Mouse (Mus musculus): Measurements from ENCODE around the gene Spata2. TPM values are rescaled to one million over a fixed set of nuclear protein-coding genes. Genes with fewer than 3 reads are reported as not detected.

The Spata2 gene
- 4.6 TPM for polyA plus RNA-seq (2015; fragmentation: Illumina TruSeq; extraction: RNeasy Lipid Tissue Mini Kit (QIAGEN cat#74804); ENCODE audit: insufficient read depth, low read depth, low replicate concordance)

GRCm38 (mm10) chr2:167492713-167493636, at the start of gene Spata2:
Gene Spata2 (minus strand): TSS chr2:167492887.

DNA sequence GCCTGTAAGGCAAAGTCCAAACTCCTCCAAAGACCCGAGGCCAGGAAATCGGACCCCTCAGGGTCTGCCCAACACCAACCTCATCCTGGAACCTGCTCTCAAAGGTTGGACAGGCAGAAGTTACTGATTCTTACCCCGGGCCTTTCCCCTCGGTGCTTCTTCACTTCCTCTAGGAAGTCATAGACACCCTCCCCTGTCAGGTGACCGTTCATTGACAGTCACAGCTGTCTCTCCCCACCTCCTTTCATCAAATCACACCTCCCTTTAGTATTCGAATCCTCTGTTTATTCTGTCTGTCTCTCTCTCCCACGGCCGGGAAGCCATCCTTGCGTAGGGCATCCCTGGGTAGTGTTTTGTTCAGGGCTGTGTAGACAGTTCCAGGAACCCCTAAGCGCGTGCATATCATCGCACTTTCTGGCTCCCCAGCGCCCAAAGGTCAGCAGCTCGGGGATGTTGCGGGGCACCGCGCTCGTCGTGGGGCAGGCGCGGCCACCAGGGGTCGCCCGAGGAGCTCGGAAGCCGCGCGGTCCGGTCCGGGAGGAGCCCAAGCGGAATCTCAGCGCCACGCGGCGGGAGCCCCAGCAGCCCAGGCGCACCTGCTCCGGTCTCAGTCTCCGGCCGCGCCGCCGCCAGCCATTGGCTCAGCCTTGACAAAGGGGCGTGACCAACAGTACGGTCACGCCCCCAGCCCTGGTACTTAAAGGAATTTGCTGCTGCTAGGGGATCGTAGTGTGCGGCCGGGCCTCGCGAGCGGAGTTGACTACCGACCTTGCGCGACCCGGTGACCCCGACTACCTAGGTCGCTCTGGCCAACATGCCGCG, 45.0 kb upstream of the Spata2 start, which contains the start of gene Snai1:
Gene Snai1 (plus strand): TSS at position 720 of the 822 bp plus-strand sequence.

DNA sequence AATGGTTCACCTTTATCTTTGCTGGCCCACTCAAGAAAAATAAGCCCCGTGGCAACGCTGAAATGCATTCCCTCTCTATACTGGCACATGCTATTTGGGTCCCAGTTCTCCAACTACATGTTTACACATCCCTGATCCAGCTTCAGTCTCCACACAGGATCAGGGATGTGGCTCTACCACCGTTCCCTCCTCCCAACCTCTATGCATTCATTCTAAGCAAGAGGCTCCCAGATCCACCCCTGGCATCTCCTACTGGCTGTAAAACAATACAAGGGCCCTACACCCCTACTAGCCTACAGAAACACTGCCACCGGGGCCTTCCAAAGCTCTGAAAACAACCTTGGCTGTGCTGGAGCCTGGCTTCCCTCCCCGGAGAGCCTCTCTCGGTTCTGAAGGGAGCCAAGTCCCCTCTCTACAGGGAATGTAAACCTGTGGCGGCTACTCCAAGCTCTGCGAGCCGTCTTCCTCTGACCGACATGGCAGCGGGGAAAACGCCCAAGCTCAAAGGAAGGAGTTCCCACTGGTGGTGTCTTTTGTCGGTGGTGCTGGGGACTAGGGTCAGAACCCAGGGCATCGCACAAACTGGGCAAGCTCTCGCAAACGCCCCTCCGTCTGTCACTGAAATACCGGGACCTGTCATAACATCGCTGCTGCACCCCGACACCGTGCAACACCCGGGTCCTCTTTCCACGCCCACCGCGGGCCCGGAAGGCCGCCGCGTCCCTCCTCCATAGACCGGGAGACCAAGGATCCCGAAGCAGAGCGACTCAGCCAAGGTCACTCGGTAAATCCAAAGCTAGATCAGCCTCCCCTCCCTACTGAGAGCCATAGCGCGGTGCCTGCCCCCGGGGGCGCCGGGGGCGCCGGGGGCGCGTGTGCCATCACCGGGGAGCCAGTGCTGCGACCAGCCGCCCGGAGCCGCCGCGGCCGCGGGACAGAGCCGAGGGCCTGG, 654 bp downstream of the Spata2 start, which contains the start of gene Rnf114:
Gene Rnf114 (plus strand): TSS at position 889 of the 952 bp plus-strand sequence.

Other genes starting within 250 kb of the Spata2 start
- gene B4galt5, start 143.7 kb downstream of the Spata2 start, polyA plus RNA-seq (2015; fragmentation: Illumina TruSeq; extraction: RNeasy Lipid Tissue Mini Kit (QIAGEN cat#74804); ENCODE audit: insufficient read depth, low read depth, low replicate concordance) = 2.6 TPM
- gene Slc9a8, start 71.2 kb downstream of the Spata2 start, polyA plus RNA-seq (2015; fragmentation: Illumina TruSeq; extraction: RNeasy Lipid Tissue Mini Kit (QIAGEN cat#74804); ENCODE audit: insufficient read depth, low read depth, low replicate concordance) = 7.0 TPM
- 11.6 TPM for gene Rnf114, start 242 bp downstream of the Spata2 start, polyA plus RNA-seq (2015; fragmentation: Illumina TruSeq; extraction: RNeasy Lipid Tissue Mini Kit (QIAGEN cat#74804); ENCODE audit: insufficient read depth, low read depth, low replicate concordance)
- 3.8 TPM for gene Snai1, start 45.3 kb upstream of the Spata2 start, polyA plus RNA-seq (2015; fragmentation: Illumina TruSeq; extraction: RNeasy Lipid Tissue Mini Kit (QIAGEN cat#74804); ENCODE audit: insufficient read depth, low read depth, low replicate concordance)
- 28.3 TPM for gene Ube2v1, start 139.2 kb upstream of the Spata2 start, polyA plus RNA-seq (2015; fragmentation: Illumina TruSeq; extraction: RNeasy Lipid Tissue Mini Kit (QIAGEN cat#74804); ENCODE audit: insufficient read depth, low read depth, low replicate concordance)
- gene Gm20431, start 168.6 kb upstream of the Spata2 start, polyA plus RNA-seq (2015; fragmentation: Illumina TruSeq; extraction: RNeasy Lipid Tissue Mini Kit (QIAGEN cat#74804); ENCODE audit: insufficient read depth, low read depth, low replicate concordance) = not detected
- 4.7 TPM for gene Cebpb, start 196.0 kb upstream of the Spata2 start, polyA plus RNA-seq (2015; fragmentation: Illumina TruSeq; extraction: RNeasy Lipid Tissue Mini Kit (QIAGEN cat#74804); ENCODE audit: insufficient read depth, low read depth, low replicate concordance)
- gene Tmem189, start 196.9 kb upstream of the Spata2 start, polyA plus RNA-seq (2015; fragmentation: Illumina TruSeq; extraction: RNeasy Lipid Tissue Mini Kit (QIAGEN cat#74804); ENCODE audit: insufficient read depth, low read depth, low replicate concordance) = 8.2 TPM

Measured in pancreas, adult 10 weeks (tissue).